Mouse (Mus musculus): Measurements from ENCODE around the gene Slc38a11. TPM values are rescaled to one million over a fixed set of nuclear protein-coding genes. Genes with fewer than 3 reads are reported as not detected.

Gene Slc38a11
- polyA plus RNA-seq, 1 experiment = 0.83 TPM

- Histone ChIP-seq H3K4me1 (ENCODE audit: control insufficient read depth, insufficient read depth, low read length) (no peaks in the 10 kb centered on the region), H3K36me3 (ENCODE audit: control insufficient read depth, insufficient read depth, low read length) (no peaks in the 10 kb centered on the region), H3K27ac (ENCODE audit: insufficient read depth, low read depth, low read length) (no peak overlapping the region), H3K27me3 (replicated peaks; ENCODE audit: control insufficient read depth, insufficient read depth, low read length) (no peaks in the 10 kb centered on the region), H3K4me3 (ENCODE audit: insufficient read depth, low read depth, low read length) (no peak overlapping the region)
- no peak for DNase-seq
- WGBS = 44% methylated on average over 4 of the region's 4 CpGs
- TF ChIP-seq POLR2A (IDR thresholded peaks at IDR 0.05; ENCODE audit: low read depth, low read length) = no peak
- TF ChIP-seq CTCF (conservative IDR thresholded peaks at IDR 0.05; ENCODE audit: insufficient read depth, insufficient read length, low read depth, low read length) = no peak
Observed at GRCm38 (mm10) chr2:65347367-65347766, 16.5 kb downstream of the Slc38a11 start.

- no peak for DNase-seq
- no peaks in the 10 kb centered on the region for H3K36me3 ChIP-seq (ENCODE audit: control insufficient read depth, insufficient read depth, low read length)
- H3K4me3 ChIP-seq (ENCODE audit: insufficient read depth, low read depth, low read length) = no peak overlapping the region
- H3K27me3 ChIP-seq (replicated peaks; ENCODE audit: control insufficient read depth, insufficient read depth, low read length) = no peaks in the 10 kb centered on the region
- H3K27ac ChIP-seq (ENCODE audit: insufficient read depth, low read depth, low read length) = no peak overlapping the region
- TF ChIP-seq POLR2A (IDR thresholded peaks at IDR 0.05; ENCODE audit: low read depth, low read length) (no peak), CTCF (conservative IDR thresholded peaks at IDR 0.05; ENCODE audit: insufficient read depth, insufficient read length, low read depth, low read length) (no peak)
- H3K4me1 ChIP-seq (ENCODE audit: control insufficient read depth, insufficient read depth, low read length) = no peaks in the 10 kb centered on the region
- 43% methylated on average over 1 of the region's 1 CpGs for WGBS
Observed at GRCm38 (mm10) chr2:65346915-65347314, 16.9 kb downstream of the Slc38a11 start.

DNA sequence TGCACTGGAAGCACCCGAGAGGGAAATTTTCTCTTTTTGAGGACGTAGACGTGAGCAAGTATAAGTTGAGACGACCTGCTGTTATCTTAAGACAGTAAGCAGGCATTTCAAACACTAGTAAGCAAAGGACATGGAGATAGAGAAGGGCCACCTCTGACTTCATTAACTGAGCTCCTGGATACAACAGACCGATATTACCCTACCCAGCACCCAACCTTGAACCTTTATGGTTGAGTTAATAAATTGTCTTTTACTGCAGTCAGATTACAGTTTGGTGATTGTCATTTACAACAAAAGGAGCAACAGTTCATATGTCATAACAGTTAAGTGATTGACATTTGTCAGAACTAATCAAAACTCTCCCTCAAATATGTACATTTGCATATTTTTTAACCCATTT is 17.8 kb downstream of the Slc38a11 start:
- no peak for TF ChIP-seq POLR2A (IDR thresholded peaks at IDR 0.05; ENCODE audit: low read depth, low read length)
- no peak for TF ChIP-seq CTCF (conservative IDR thresholded peaks at IDR 0.05; ENCODE audit: insufficient read depth, insufficient read length, low read depth, low read length)
- 93% methylated on average over 5 of the region's 5 CpGs for WGBS
- Histone ChIP-seq H3K4me3 (ENCODE audit: insufficient read depth, low read depth, low read length) (no peak overlapping the region), H3K4me1 (ENCODE audit: control insufficient read depth, insufficient read depth, low read length) (no peaks in the 10 kb centered on the region), H3K27ac (ENCODE audit: insufficient read depth, low read depth, low read length) (no peak overlapping the region), H3K36me3 (ENCODE audit: control insufficient read depth, insufficient read depth, low read length) (no peaks in the 10 kb centered on the region), H3K27me3 (replicated peaks; ENCODE audit: control insufficient read depth, insufficient read depth, low read length) (no peaks in the 10 kb centered on the region)
- DNase-seq = no peak

- no peak overlapping the region for H3K27ac ChIP-seq (ENCODE audit: insufficient read depth, low read depth, low read length)
- no peak for DNase-seq
- no peaks in the 10 kb centered on the region for H3K36me3 ChIP-seq (ENCODE audit: control insufficient read depth, insufficient read depth, low read length)
- no peak overlapping the region for H3K4me3 ChIP-seq (ENCODE audit: insufficient read depth, low read depth, low read length)
- H3K27me3 ChIP-seq (replicated peaks; ENCODE audit: control insufficient read depth, insufficient read depth, low read length) = no peaks in the 10 kb centered on the region
- no peaks in the 10 kb centered on the region for H3K4me1 ChIP-seq (ENCODE audit: control insufficient read depth, insufficient read depth, low read length)
- TF ChIP-seq POLR2A (IDR thresholded peaks at IDR 0.05; ENCODE audit: low read depth, low read length) (no peak), CTCF (conservative IDR thresholded peaks at IDR 0.05; ENCODE audit: insufficient read depth, insufficient read length, low read depth, low read length) (no peak)
- WGBS = 65% methylated on average over 10 of the region's 10 CpGs
Observed at GRCm38 (mm10) chr2:65342057-65342456, 21.8 kb downstream of the Slc38a11 start.

DNA sequence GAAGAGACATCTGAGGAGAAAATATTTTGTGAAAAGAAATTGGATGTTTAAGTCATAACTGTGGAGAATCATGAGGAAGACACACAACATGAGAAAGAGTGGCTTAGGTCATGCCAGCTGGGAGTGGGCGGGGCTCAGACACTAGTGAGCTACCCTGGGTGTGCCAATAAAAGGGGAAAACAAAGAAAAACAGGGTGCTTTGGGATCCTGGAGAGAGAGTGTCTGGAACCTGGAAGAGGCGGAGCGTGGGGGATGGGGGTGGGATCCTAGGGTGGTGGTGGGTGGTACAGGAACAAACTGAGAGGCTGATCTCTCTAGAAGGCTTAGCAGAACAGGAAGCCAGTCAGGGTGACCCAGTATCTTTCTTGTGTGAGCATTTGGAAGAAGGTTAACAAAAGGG is 23.0 kb downstream of the Slc38a11 start:
- 97% methylated on average over 3 of the region's 3 CpGs for WGBS
- Histone ChIP-seq H3K27ac (ENCODE audit: insufficient read depth, low read depth, low read length) (no peak overlapping the region), H3K4me3 (ENCODE audit: insufficient read depth, low read depth, low read length) (no peak overlapping the region), H3K36me3 (ENCODE audit: control insufficient read depth, insufficient read depth, low read length) (no peaks in the 10 kb centered on the region), H3K27me3 (replicated peaks; ENCODE audit: control insufficient read depth, insufficient read depth, low read length) (no peaks in the 10 kb centered on the region), H3K4me1 (ENCODE audit: control insufficient read depth, insufficient read depth, low read length) (no peaks in the 10 kb centered on the region)
- DNase-seq = no peak
- TF ChIP-seq CTCF (conservative IDR thresholded peaks at IDR 0.05; ENCODE audit: insufficient read depth, insufficient read length, low read depth, low read length) (no peak), POLR2A (IDR thresholded peaks at IDR 0.05; ENCODE audit: low read depth, low read length) (no peak)

DNA sequence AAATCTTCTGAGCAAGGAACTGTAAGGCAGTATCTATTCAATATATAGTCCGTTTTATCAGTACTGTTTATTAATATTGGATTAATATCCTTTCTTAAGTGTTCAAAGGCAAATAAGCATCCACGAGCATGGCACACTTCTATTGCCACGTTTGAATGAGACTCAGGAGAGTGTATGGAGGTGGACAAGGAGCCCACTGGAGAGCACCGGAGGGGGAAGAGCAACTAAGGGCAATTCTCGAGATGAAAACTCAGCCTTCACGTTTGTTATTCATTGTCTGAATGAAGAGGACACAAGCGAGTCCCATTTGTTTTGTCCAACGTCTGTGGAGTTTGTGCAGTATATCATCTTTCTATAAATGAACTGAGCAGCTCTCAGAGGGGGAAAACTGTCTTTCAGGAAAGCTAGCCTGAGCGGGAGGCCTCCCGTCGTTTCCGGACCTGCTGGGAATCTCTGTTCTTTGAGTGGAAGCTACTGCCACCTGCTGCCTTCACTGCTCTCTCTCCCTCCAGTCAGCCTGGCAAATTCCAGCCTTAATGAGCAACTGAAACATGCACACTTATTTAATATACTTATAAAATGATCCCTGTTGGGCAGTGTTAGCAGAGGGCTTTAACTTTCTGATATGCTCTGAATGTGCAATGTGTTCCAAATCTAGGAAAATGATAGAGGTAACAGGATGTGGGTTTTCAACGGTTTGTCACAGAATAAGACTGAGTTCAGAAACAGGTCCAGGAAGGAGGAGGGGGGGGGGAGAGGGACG is 26.3 kb downstream of the Slc38a11 start:
- Histone ChIP-seq H3K4me3 (ENCODE audit: insufficient read depth, low read depth, low read length) (no peak overlapping the region), H3K27me3 (replicated peaks; ENCODE audit: control insufficient read depth, insufficient read depth, low read length) (no peaks in the 10 kb centered on the region), H3K4me1 (ENCODE audit: control insufficient read depth, insufficient read depth, low read length) (no peaks in the 10 kb centered on the region; the same call in 1 of the 2 replicates), H3K27ac (ENCODE audit: insufficient read depth, low read depth, low read length) (no peak overlapping the region), H3K36me3 (ENCODE audit: control insufficient read depth, insufficient read depth, low read length) (no peaks in the 10 kb centered on the region)
- DNase-seq = peak; percentile 74
- 19% methylated on average over 13 of the region's 14 CpGs for WGBS
- TF ChIP-seq POLR2A (IDR thresholded peaks at IDR 0.05; ENCODE audit: low read depth, low read length) = no peak
- TF ChIP-seq CTCF (conservative IDR thresholded peaks at IDR 0.05; ENCODE audit: insufficient read depth, insufficient read length, low read depth, low read length) = peak; percentile 89

GRCm38 (mm10) chr2:65336608-65337007 is 27.2 kb downstream of the Slc38a11 start:
- H3K27me3 ChIP-seq (replicated peaks; ENCODE audit: control insufficient read depth, insufficient read depth, low read length) = no peaks in the 10 kb centered on the region
- H3K4me3 ChIP-seq (ENCODE audit: insufficient read depth, low read depth, low read length) = no peak overlapping the region
- no peaks in the 10 kb centered on the region for H3K36me3 ChIP-seq (ENCODE audit: control insufficient read depth, insufficient read depth, low read length)
- H3K27ac ChIP-seq (ENCODE audit: insufficient read depth, low read depth, low read length) = no peak overlapping the region
- H3K4me1 ChIP-seq (ENCODE audit: control insufficient read depth, insufficient read depth, low read length) = no peaks in the 10 kb centered on the region; the same call in 1 of the 2 replicates
- DNase-seq = no peak
- WGBS = 88% methylated on average over 3 of the region's 3 CpGs
- no peak for TF ChIP-seq POLR2A (IDR thresholded peaks at IDR 0.05; ENCODE audit: low read depth, low read length)
- no peak for TF ChIP-seq CTCF (conservative IDR thresholded peaks at IDR 0.05; ENCODE audit: insufficient read depth, insufficient read length, low read depth, low read length)

Measured in kidney, adult 2 months (tissue).